Mouse (Mus musculus) neural tube, embryonic 13.5 days (tissue): ENCODE data around the gene Kif3c. TPM values are rescaled to one million over a fixed set of nuclear protein-coding genes. Genes with fewer than 3 reads are reported as not detected.
A peak's percentile ranks its signal among the peaks of the same experiment; 100 is the strongest.

ENCODE experiments used
- ATAC-seq: fragments of 200-750 bp; cut with Nextera tagmentation; 2 replicates; pipeline ENCODE4 v1.8.0; 2017; ENCODE audit warnings: low read depth, mild to moderate bottlenecking, moderate TSS enrichment, moderate library complexity
- H3K27ac ChIP-seq: fragments of 300-500 bp; sonication (generic); replicated peaks from 2 replicates; pipeline ENCODE4 v1.5.1; 2015; ENCODE audit warnings: moderate library complexity, mild to moderate bottlenecking, inconsistent platforms
- H3K27me3 ChIP-seq: fragments of 300-500 bp; sonication (generic); 2 replicates; pipeline ENCODE4 v1.6.1; 2015; ENCODE audit warnings: mild to moderate bottlenecking, inconsistent platforms
- H3K36me3 ChIP-seq: fragments of 300-500 bp; sonication (generic); 2 replicates; pipeline ENCODE4 v1.6.1; 2015; ENCODE audit warnings: mild to moderate bottlenecking, inconsistent platforms
- H3K4me1 ChIP-seq: fragments of 300-500 bp; sonication (generic); replicated peaks from 2 replicates; pipeline ENCODE4 v1.6.1; 2015; ENCODE audit warnings: inconsistent platforms
- H3K4me2 ChIP-seq: fragments of 300-500 bp; sonication (generic); 2 replicates; pipeline ENCODE4 v1.6.1; 2015; ENCODE audit warnings: inconsistent platforms, mild to moderate bottlenecking, moderate library complexity
- H3K4me3 ChIP-seq: fragments of 300-500 bp; sonication (generic); 2 replicates; pipeline ENCODE4 v1.5.1; 2015; ENCODE audit warnings: mild to moderate bottlenecking, inconsistent platforms
- H3K9ac ChIP-seq: fragments of 300-500 bp; sonication (generic); 2 replicates; pipeline ENCODE4 v1.6.1; 2015; ENCODE audit warnings: moderate library complexity, mild to moderate bottlenecking, inconsistent platforms
- H3K9me3 ChIP-seq: fragments of 300-500 bp; sonication (generic); 2 replicates; pipeline ENCODE4 v1.6.1; 2016; ENCODE audit warnings: inconsistent platforms
- WGBS: fragments of 180-500 bp; shearing (Covaris S2); methylation state at CpG from one replicate; pipeline ENCODE4 v1.1.7; 2015; 5-methylcytosine and 5-hydroxymethylcytosine counted together
- polyA plus RNA-seq: library from polyadenylated mRNA; unstranded; fragments of >200 nt; fragmentation: Nextera tagmentation; extraction: Ambion mirVana; gene quantifications from 2 replicates; pipeline ENCODE4 v1.2.1, GENCODE M21; 2015

Kif3c gene
- polyA plus RNA-seq, 1 experiment from 2014 or later: 77.3 TPM

GRCm38 (mm10) chr12:3352216-3352615, 12.7 kb upstream of the Kif3c start:
- Histone ChIP-seq H3K4me2 (no peak overlapping the region), H3K27me3 (no peaks in the 10 kb centered on the region), H3K36me3 (no peaks in the 10 kb centered on the region), H3K4me3 (no peak overlapping the region), H3K9me3 (no peaks in the 10 kb centered on the region), H3K9ac (no peak overlapping the region), H3K4me1 (no peaks in the 10 kb centered on the region), H3K27ac (no peak overlapping the region)
- ATAC-seq: no peak
- whole genome bisulfite sequencing: 81% methylated on average over 6 of the region's 6 CpGs

DNA sequence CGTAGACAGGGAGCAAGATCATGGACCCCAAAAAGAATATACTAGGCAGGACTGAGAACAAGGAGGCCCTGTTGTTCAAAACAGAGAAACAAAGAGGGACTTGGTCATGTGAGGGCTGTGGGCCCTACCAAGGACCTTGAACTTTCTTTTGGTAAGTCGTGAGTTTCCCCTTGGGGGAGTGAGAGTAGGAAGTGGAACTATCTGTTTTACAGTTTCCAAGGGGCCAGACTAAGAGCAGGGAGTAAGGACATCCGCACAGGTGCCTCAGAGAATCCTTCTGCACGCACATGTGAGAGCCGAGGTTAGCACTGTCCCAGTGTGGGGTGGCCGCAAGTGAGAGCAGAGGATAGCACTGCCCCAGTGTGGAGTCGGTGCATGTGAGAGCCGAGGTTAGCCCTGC, 9.9 kb upstream of the Kif3c start:
- Histone ChIP-seq H3K27me3 (no peaks in the 10 kb centered on the region), H3K27ac (no peak overlapping the region), H3K4me2 (no peak overlapping the region), H3K9me3 (no peaks in the 10 kb centered on the region), H3K36me3 (no peaks in the 10 kb centered on the region), H3K9ac (no peak overlapping the region), H3K4me1 (no peaks in the 10 kb centered on the region), H3K4me3 (no peak overlapping the region)
- 84% methylated on average over 8 of the region's 8 CpGs for WGBS
- no peak for ATAC-seq

DNA sequence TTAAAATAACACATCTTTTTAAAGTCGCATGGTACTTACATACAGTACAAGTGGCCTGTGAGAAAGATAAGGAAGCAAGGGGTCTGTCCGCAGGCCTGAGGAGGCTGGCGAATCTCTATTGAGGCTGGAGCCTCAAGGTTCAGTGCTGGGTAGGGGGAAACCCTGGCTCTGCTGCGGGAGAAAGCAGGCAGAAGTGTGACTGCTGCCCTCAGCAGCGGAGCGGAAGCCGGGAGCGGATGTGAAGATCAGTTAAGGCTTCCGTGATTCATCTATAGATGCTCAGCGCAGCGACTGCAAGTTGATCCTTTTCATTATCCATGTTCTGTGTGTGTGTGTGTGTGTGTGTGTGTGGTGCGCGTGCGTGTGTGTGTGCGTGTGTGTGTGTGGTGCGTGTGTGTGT, 8.1 kb upstream of the Kif3c start:
- H3K9me3 ChIP-seq: no peaks in the 10 kb centered on the region
- no peak overlapping the region for H3K9ac ChIP-seq
- no peaks in the 10 kb centered on the region for H3K36me3 ChIP-seq
- ATAC-seq: no peak
- H3K27ac ChIP-seq: no peak overlapping the region
- H3K4me1 ChIP-seq: no peaks in the 10 kb centered on the region
- H3K4me3 ChIP-seq: no peak overlapping the region; the same call in 1 of the 2 replicates
- H3K27me3 ChIP-seq: no peaks in the 10 kb centered on the region
- H3K4me2 ChIP-seq: peak overlapping the region; percentile 9; the same call in 1 of the 2 replicates
- 73% methylated on average over 15 of the region's 16 CpGs for WGBS

GRCm38 (mm10) chr12:3359302-3359701, 5.6 kb upstream of the Kif3c start:
- H3K4me2 ChIP-seq: no peak overlapping the region
- no peak overlapping the region for H3K27ac ChIP-seq
- no peak overlapping the region for H3K9ac ChIP-seq
- no peak overlapping the region for H3K4me3 ChIP-seq
- no peak for ATAC-seq
- 35% methylated on average over 3 of the region's 3 CpGs for WGBS
- no peaks in the 10 kb centered on the region for H3K9me3 ChIP-seq
- H3K27me3 ChIP-seq: no peaks in the 10 kb centered on the region
- H3K4me1 ChIP-seq: no peaks in the 10 kb centered on the region; the same call in 1 of the 2 replicates
- no peaks in the 10 kb centered on the region for H3K36me3 ChIP-seq

DNA sequence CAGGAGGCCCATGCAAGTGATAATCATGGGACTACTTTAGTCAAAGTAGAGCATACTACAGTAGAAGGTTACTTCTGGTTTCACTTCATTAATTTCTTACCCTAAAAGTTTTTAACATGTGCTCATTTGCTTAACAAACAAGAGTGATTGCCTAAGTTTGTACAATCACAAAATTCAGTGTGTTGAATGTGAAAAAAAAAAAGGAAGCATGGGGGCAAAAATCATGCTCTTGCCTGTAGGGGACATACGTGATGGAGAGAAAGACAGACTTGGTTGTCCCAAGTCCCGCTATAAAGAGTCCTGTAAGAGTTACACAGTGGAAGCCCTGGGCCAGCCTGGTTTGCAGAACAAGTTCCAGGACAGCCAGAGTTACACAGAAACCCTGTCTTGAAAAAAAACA, 4.9 kb upstream of the Kif3c start:
- H3K27ac ChIP-seq: no peak overlapping the region
- ATAC-seq: no peak
- no peaks in the 10 kb centered on the region; the same call in 1 of the 2 replicates for H3K4me1 ChIP-seq
- no peak overlapping the region for H3K9ac ChIP-seq
- 91% methylated on average over 2 of the region's 2 CpGs for WGBS
- H3K4me3 ChIP-seq: no peak overlapping the region
- no peak overlapping the region for H3K4me2 ChIP-seq
- H3K36me3 ChIP-seq: no peaks in the 10 kb centered on the region
- H3K9me3 ChIP-seq: no peaks in the 10 kb centered on the region
- no peaks in the 10 kb centered on the region for H3K27me3 ChIP-seq

GRCm38 (mm10) chr12:3364076-3364475, 856 bp upstream of the Kif3c start:
- H3K4me1 ChIP-seq: peaks cover 33% of the 10 kb centered on the region
- no peaks in the 10 kb centered on the region for H3K27me3 ChIP-seq
- H3K4me3 ChIP-seq: no peak overlapping the region
- no peaks in the 10 kb centered on the region for H3K9me3 ChIP-seq
- peak overlapping the region; percentile 95; the same call in 1 of the 2 replicates for H3K9ac ChIP-seq
- peak overlapping the region; percentile 98 for H3K27ac ChIP-seq
- peak; percentile 9 for ATAC-seq
- 70% methylated on average over 5 of the region's 5 CpGs for WGBS
- H3K36me3 ChIP-seq: peaks cover 18% of the 10 kb centered on the region
- peak overlapping the region; percentile 62; the same call in 1 of the 2 replicates for H3K4me2 ChIP-seq

- Histone ChIP-seq H3K9me3 (no peaks in the 10 kb centered on the region), H3K4me1 (peaks cover 49% of the 10 kb centered on the region), H3K27me3 (no peaks in the 10 kb centered on the region), H3K36me3 (peaks cover 24% of the 10 kb centered on the region), H3K4me2 (peak overlapping the region; percentile 62), H3K4me3 (peak overlapping the region; percentile 62), H3K9ac (peak overlapping the region; percentile 95), H3K27ac (peak overlapping the region; percentile 98)
- 3% methylated on average over 31 of the region's 31 CpGs for WGBS
- peak; percentile 49 for ATAC-seq
Measured at GRCm38 (mm10) chr12:3365449-3366189, 687 bp downstream of the Kif3c start.

DNA sequence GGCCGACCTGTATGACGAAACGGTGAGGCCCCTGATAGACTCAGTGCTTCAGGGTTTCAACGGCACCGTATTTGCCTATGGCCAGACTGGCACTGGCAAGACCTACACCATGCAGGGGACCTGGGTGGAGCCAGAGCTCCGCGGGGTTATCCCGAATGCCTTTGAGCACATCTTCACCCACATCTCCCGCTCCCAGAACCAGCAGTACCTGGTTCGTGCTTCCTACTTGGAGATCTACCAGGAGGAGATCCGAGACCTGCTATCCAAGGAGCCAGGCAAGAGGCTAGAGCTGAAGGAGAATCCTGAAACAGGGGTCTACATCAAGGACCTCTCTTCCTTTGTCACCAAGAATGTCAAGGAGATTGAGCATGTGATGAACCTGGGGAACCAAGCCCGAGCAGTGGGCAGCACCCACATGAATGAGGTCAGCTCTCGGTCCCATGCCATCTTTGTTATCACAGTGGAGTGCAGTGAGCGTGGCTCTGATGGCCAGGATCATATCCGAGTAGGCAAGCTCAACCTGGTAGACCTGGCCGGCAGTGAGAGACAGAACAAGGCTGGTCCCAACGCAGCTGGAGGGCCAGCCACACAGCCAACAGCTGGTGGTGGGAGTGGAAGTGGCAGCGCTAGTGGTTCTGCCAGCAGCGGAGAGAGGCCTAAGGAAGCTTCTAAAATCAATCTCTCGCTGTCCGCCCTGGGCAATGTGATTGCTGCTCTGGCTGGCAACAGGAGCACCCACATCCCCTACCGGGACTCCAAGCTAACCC, 1.4 kb downstream of the Kif3c start:
- Histone ChIP-seq H3K4me3 (peak overlapping the region; percentile 62), H3K4me1 (peaks cover 56% of the 10 kb centered on the region), H3K4me2 (peak overlapping the region; percentile 62), H3K36me3 (peaks cover 24% of the 10 kb centered on the region), H3K9ac (peak overlapping the region; percentile 95), H3K27ac (peak overlapping the region; percentile 98), H3K9me3 (no peaks in the 10 kb centered on the region), H3K27me3 (no peaks in the 10 kb centered on the region)
- WGBS: 61% methylated on average over 22 of the region's 22 CpGs
- peak; percentile 9; the same call in 1 of the 2 replicates for ATAC-seq

DNA sequence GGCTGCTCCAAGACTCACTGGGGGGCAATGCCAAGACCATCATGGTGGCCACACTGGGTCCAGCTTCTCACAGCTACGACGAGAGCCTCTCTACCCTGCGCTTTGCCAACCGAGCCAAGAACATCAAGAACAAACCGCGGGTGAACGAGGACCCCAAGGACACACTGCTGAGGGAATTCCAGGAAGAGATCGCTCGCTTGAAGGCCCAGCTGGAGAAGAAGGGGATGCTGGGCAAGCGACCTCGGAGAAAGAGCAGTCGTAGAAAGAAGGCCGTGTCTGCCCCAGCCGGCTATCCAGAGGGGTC, 2.0 kb downstream of the Kif3c start:
- peak overlapping the region; percentile 95 for H3K9ac ChIP-seq
- no peak for ATAC-seq
- H3K4me1 ChIP-seq: peaks cover 62% of the 10 kb centered on the region
- no peaks in the 10 kb centered on the region for H3K27me3 ChIP-seq
- H3K9me3 ChIP-seq: no peaks in the 10 kb centered on the region
- peak overlapping the region; percentile 62 for H3K4me2 ChIP-seq
- WGBS: 92% methylated on average over 14 of the region's 14 CpGs
- H3K36me3 ChIP-seq: peaks cover 24% of the 10 kb centered on the region
- H3K4me3 ChIP-seq: peak overlapping the region; percentile 62
- no peak overlapping the region for H3K27ac ChIP-seq

GRCm38 (mm10) chr12:3368771-3369170, 3.8 kb downstream of the Kif3c start:
- no peak for ATAC-seq
- Histone ChIP-seq H3K9me3 (no peaks in the 10 kb centered on the region), H3K27me3 (no peaks in the 10 kb centered on the region), H3K4me3 (peak overlapping the region; percentile 62), H3K4me2 (peak overlapping the region; percentile 62), H3K4me1 (peaks cover 80% of the 10 kb centered on the region), H3K27ac (peak overlapping the region; percentile 64), H3K9ac (peak overlapping the region; percentile 65), H3K36me3 (peaks cover 33% of the 10 kb centered on the region)
- WGBS: 41% methylated on average over 3 of the region's 3 CpGs

DNA sequence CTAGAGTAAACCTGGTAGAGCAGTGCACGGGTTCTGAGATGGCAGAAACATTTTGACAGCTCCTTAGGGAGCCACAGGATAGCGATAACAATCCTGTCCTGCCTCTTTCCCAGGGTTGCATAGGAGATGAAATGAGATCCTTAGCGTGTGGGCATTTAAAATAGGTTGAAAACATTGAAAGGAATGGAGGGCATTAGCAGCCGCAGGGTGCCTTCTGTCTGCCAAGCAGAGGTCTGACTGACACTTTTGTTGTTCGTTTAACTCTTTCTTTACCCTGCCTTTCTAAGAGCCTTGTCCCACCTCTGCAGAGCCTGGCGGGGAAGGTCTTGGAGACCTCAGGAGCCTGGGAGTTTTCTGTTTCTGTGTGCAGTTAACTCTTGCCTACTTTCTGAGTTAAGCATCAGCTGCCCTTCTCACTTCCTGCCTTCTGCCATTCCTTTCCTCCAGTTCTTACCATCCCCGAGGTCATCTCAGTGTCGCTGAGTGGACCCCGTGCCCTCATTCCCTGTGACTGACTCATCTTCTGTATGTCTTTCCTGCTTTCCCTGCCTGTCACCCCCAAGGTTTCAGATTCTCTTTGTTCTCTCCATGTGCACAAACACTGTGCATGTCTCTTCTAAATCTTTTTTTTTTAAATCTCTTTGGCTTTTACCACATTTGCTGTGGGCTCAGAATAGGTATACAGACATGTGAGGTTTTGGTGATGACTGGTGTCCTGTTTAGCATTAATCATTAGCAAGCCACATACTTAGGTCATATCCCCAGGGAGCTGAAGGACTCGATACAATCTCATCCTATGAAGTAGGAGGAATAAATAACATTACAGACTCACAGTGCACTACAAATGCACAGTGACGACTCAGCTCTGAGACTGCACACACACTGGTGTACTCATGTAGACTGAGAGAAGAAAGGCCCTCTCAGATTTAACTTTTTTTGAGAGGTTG, 6.3 kb downstream of the Kif3c start:
- H3K36me3 ChIP-seq: peaks cover 49% of the 10 kb centered on the region
- H3K27ac ChIP-seq: peak overlapping the region; percentile 79
- ATAC-seq: no peak
- no peaks in the 10 kb centered on the region for H3K9me3 ChIP-seq
- 9% methylated on average over 11 of the region's 11 CpGs for WGBS
- H3K4me2 ChIP-seq: peak overlapping the region; percentile 62
- H3K9ac ChIP-seq: peak overlapping the region; percentile 69
- H3K4me3 ChIP-seq: peak overlapping the region; percentile 62
- H3K27me3 ChIP-seq: no peaks in the 10 kb centered on the region
- H3K4me1 ChIP-seq: peaks cover 79% of the 10 kb centered on the region
